Mouse (Mus musculus): ENCODE measurements around the gene 4933416C03Rik.

- TF ChIP-seq CTCF (IDR thresholded peaks at IDR 0.05; ENCODE audit: extremely low read depth, insufficient read depth, insufficient read length, insufficient replicate concordance): no peak
- TF ChIP-seq POLR2A (IDR thresholded peaks at IDR 0.05; ENCODE audit: low read depth, low read length): no peak
Measured at GRCm38 (mm10) chr10:116078636-116079035, 35.1 kb downstream of the 4933416C03Rik start.
